Mouse (Mus musculus) midbrain, postnatal 0 days (tissue): ENCODE data around the gene Hist1h2bb. TPM values are rescaled to one million over a fixed set of nuclear protein-coding genes. Genes with fewer than 3 reads are reported as not detected.

Source experiments
- ATAC-seq: fragments of 200-750 bp; cut with Nextera tagmentation; 2 replicates; pipeline ENCODE4 v1.8.0; 2017; ENCODE audit warnings: moderate number of reproducible peaks, mild to moderate bottlenecking, moderate TSS enrichment, moderate library complexity; ENCODE audit not compliant: low FRiP score
- DNase-seq: peaks from one replicate; pipeline ENCODE4 v3.0.0-alpha.2; 2015; ENCODE audit warnings: low spot score
- H3K27ac ChIP-seq: fragments of 300-500 bp; sonication (generic); 2 replicates; pipeline ENCODE4 v1.5.1; 2014; ENCODE audit warnings: low read depth, mild to moderate bottlenecking, low read length, mixed read lengths
- H3K27me3 ChIP-seq: fragments of 300-500 bp; sonication (generic); 2 replicates; pipeline ENCODE4 v1.6.1; 2014; ENCODE audit warnings: low read length, control low read depth, mixed read lengths; ENCODE audit not compliant: insufficient read depth
- H3K36me3 ChIP-seq: fragments of 300-500 bp; sonication (generic); 2 replicates; pipeline ENCODE4 v1.6.1; 2014; ENCODE audit warnings: low read length, control low read depth, mixed read lengths; ENCODE audit not compliant: insufficient read depth
- H3K4me1 ChIP-seq: fragments of 300-500 bp; sonication (generic); 2 replicates; pipeline ENCODE4 v1.6.1; 2014; ENCODE audit warnings: mild to moderate bottlenecking, control low read depth, antibody characterized with exemption, low read length, mixed read lengths; ENCODE audit not compliant: insufficient read depth
- H3K4me2 ChIP-seq: fragments of 300-500 bp; sonication (generic); 2 replicates; pipeline ENCODE4 v1.6.1; 2014; ENCODE audit warnings: low read depth, mild to moderate bottlenecking, low read length, mixed read lengths; ENCODE audit not compliant: poor library complexity, severe bottlenecking
- H3K4me3 ChIP-seq: fragments of 300-500 bp; sonication (generic); 2 replicates; pipeline ENCODE4 v1.5.1; 2014; ENCODE audit warnings: low read depth, mild to moderate bottlenecking, low read length, moderate library complexity
- H3K9ac ChIP-seq: fragments of 300-500 bp; sonication (generic); replicated peaks from 2 replicates; pipeline ENCODE4 v1.6.1; 2014; ENCODE audit warnings: mild to moderate bottlenecking, low read length, moderate library complexity, mixed read lengths; ENCODE audit not compliant: poor library complexity, severe bottlenecking
- H3K9me3 ChIP-seq: fragments of 300-500 bp; sonication (generic); 2 replicates; pipeline ENCODE4 v1.6.1; 2016; ENCODE audit warnings: low read length, control low read depth
- CTCF ChIP-seq: IDR thresholded peaks from 2 replicates; pipeline ENCODE4 v1.5.1; 2016; ENCODE audit warnings: antibody characterized with exemption, mild to moderate bottlenecking
- WGBS: fragments of 180-500 bp; shearing (Covaris S2); extraction: QIAGEN DNeasy Blood & Tissue Kit; methylation state at CpG from one replicate; pipeline ENCODE4 v1.1.7; 2014; 5-methylcytosine and 5-hydroxymethylcytosine counted together
- polyA plus RNA-seq: library from polyadenylated mRNA; unstranded; fragments of >200 nt; fragmentation: Nextera tagmentation; extraction: Ambion mirVana; gene quantifications from 2 replicates; pipeline ENCODE4 v1.2.1, GENCODE M21; 2015
- total RNA-seq: library from RNA; depleted of rRNA; stranded (reverse); fragments of >200 nt; gene quantifications from 2 replicates; pipeline ENCODE4 v1.2.3, GENCODE M21; 2014

Hist1h2bb gene
- total and polyA plus RNA-seq, 2 experiments from 2014 or later, result 821 TPM; not detected in 1

GRCm38 (mm10) chr13:23724239-23724638 is 22.3 kb upstream of the Hist1h2bb start:
- Histone ChIP-seq H3K4me1 (no peaks in the 10 kb centered on the region), H3K4me2 (no peak overlapping the region), H3K27ac (no peak overlapping the region), H3K27me3 (no peaks in the 10 kb centered on the region), H3K9ac (no peak overlapping the region), H3K9me3 (no peaks in the 10 kb centered on the region), H3K4me3 (no peak overlapping the region), H3K36me3 (no peaks in the 10 kb centered on the region)
- WGBS, result 82% methylated on average over 4 of the region's 4 CpGs
- TF ChIP-seq CTCF, result no peak
- no peak for DNase-seq
- ATAC-seq, result no peak

GRCm38 (mm10) chr13:23725213-23725612 is 21.3 kb upstream of the Hist1h2bb start:
- no peak overlapping the region for H3K4me2 ChIP-seq
- no peaks in the 10 kb centered on the region for H3K27me3 ChIP-seq
- no peaks in the 10 kb centered on the region for H3K36me3 ChIP-seq
- no peaks in the 10 kb centered on the region for H3K9me3 ChIP-seq
- no peak overlapping the region for H3K9ac ChIP-seq
- WGBS, result no CpG with 5 or more reads among the region's 1 CpGs
- no peaks in the 10 kb centered on the region for H3K4me1 ChIP-seq
- no peak overlapping the region for H3K27ac ChIP-seq
- no peak for DNase-seq
- no peak for TF ChIP-seq CTCF
- no peak overlapping the region for H3K4me3 ChIP-seq
- ATAC-seq, result no peak

- Histone ChIP-seq H3K4me1 (no peaks in the 10 kb centered on the region), H3K9ac (no peak overlapping the region), H3K4me3 (no peak overlapping the region), H3K27me3 (no peaks in the 10 kb centered on the region), H3K4me2 (no peak overlapping the region), H3K36me3 (no peaks in the 10 kb centered on the region), H3K27ac (no peak overlapping the region), H3K9me3 (no peaks in the 10 kb centered on the region)
- no peak for DNase-seq
- no peak for ATAC-seq
- TF ChIP-seq CTCF, result no peak
- WGBS, result 84% methylated on average over 18 of the region's 18 CpGs
Measured at GRCm38 (mm10) chr13:23728472-23729191, 17.9 kb upstream of the Hist1h2bb start.

GRCm38 (mm10) chr13:23729192-23729525 is 17.4 kb upstream of the Hist1h2bb start:
- DNase-seq, result no peak
- Histone ChIP-seq H3K36me3 (no peaks in the 10 kb centered on the region), H3K9me3 (no peaks in the 10 kb centered on the region), H3K4me3 (no peak overlapping the region), H3K4me1 (no peaks in the 10 kb centered on the region), H3K27ac (no peak overlapping the region), H3K27me3 (no peaks in the 10 kb centered on the region), H3K9ac (no peak overlapping the region), H3K4me2 (no peak overlapping the region)
- ATAC-seq, result no peak
- WGBS, result 89% methylated on average over 9 of the region's 9 CpGs
- no peak for TF ChIP-seq CTCF

- no peaks in the 10 kb centered on the region for H3K9me3 ChIP-seq
- no peak overlapping the region for H3K4me2 ChIP-seq
- DNase-seq, result no peak
- 91% methylated on average over 5 of the region's 5 CpGs for WGBS
- H3K36me3 ChIP-seq, result no peaks in the 10 kb centered on the region
- H3K9ac ChIP-seq, result no peak overlapping the region
- H3K4me1 ChIP-seq, result no peaks in the 10 kb centered on the region
- no peak overlapping the region for H3K27ac ChIP-seq
- no peaks in the 10 kb centered on the region for H3K27me3 ChIP-seq
- ATAC-seq, result no peak
- H3K4me3 ChIP-seq, result no peak overlapping the region
- TF ChIP-seq CTCF, result no peak
Measured at GRCm38 (mm10) chr13:23729706-23730105, 16.8 kb upstream of the Hist1h2bb start.

- Histone ChIP-seq H3K4me1 (no peaks in the 10 kb centered on the region), H3K36me3 (no peaks in the 10 kb centered on the region), H3K27me3 (no peaks in the 10 kb centered on the region), H3K9ac (no peak overlapping the region), H3K4me2 (no peak overlapping the region), H3K27ac (no peak overlapping the region), H3K4me3 (no peak overlapping the region), H3K9me3 (no peaks in the 10 kb centered on the region)
- DNase-seq (no peak), ATAC-seq (no peak)
- 61% methylated on average over 8 of the region's 8 CpGs for WGBS
- TF ChIP-seq CTCF, result no peak
Measured at GRCm38 (mm10) chr13:23730479-23730878, 16.1 kb upstream of the Hist1h2bb start.
